Mouse (Mus musculus) CD4-positive, CD25-positive, alpha-beta regulatory T cell, adult 4 months (primary cell): Measurements from ENCODE around the gene Plekha7. TPM values are rescaled to one million over a fixed set of nuclear protein-coding genes. Genes with fewer than 3 reads are reported as not detected.

Experiments used
- ATAC-seq: one replicate; pipeline ENCODE4 v1.8.0; 2017
- polyA plus RNA-seq, 2 experiments: library from polyadenylated mRNA; unstranded; fragments of 100-300 nt; shearing (Covaris generic); gene quantifications; one replicate each; pipeline ENCODE4 v1.2.1; 2017

Plekha7 gene
- polyA plus RNA-seq, 2 experiments from 2014 or later: 4.9 to 17.0 TPM

DNA sequence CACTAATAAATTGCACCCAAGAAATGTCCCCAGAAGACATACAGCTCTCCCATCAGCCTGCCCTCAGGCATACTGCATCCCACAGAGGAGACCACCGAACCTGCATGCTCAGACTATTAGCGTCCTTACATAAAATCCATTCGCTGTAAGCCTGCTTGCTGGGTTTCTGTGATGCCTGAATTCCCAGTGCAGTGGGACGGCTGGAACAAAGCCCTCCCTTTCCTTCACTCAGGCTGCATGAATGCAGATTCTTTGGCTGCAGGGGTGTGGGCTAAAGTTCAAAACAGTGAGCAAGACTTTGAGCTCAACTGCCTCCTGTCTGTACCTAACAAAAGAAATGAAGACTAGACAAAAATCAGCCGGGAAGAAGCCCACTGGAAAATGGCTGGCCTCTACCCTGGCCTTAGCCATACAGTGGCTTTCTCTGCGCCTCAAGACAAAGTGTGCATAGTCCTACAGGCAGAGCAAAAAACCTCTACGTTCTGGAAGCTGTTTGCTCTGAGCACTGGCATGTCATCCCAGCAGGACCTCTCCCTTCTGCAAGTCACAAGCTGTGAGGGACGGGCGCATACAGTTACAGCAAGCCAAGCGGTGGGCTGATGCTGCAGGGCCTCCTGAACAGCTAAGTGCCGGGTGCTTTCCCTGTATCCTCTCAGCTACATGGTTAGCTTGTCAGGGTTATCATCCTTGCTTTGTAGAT, 123.7 kb downstream of the Plekha7 start:
- ATAC-seq: no peak

GRCm38 (mm10) chr7:116182451-116182850, 125.7 kb downstream of the Plekha7 start:
- no peak for ATAC-seq

DNA sequence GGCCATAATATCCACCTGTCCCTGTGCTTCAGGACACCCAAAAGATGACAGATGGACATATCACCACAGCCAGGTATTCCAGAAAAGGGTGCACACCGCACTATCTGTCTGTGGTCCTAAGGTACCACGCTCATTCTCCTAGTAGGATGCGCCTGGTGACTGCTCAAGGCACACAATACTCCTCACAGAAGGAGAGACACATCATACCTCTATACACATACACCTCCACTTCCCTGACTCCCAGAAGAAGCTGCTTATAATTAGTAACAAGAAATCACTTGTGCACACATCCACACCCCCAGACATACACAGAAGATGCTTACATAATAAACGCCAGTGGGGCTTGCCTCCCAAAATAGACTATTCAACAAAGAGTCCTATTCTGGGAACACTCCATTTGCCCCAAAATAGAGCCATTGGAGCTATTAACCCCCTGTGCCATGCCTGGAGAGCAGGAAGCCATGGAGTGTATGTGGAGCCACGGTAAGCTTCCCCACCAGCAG, 126.7 kb downstream of the Plekha7 start:
- ATAC-seq: no peak

DNA sequence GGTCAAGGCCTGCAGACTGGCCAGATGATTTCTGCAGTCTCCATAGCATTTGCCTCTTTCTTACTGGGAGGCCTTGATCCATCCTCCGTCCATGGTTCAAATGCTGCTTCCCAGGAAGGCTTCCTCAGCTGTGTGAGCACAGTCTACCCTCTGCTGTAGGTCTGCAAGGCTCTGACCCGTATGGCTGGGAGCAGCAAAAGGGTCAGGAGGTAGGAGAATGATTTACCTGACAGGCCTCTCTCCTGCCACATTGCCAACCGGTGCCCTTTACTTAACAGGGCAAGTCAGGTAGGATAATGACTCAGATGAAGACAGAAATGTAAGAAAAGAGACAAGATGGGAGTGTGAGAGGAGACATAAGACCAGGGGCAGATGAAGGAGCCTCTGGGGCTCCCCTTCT, 129.3 kb downstream of the Plekha7 start:
- ATAC-seq: no peak

DNA sequence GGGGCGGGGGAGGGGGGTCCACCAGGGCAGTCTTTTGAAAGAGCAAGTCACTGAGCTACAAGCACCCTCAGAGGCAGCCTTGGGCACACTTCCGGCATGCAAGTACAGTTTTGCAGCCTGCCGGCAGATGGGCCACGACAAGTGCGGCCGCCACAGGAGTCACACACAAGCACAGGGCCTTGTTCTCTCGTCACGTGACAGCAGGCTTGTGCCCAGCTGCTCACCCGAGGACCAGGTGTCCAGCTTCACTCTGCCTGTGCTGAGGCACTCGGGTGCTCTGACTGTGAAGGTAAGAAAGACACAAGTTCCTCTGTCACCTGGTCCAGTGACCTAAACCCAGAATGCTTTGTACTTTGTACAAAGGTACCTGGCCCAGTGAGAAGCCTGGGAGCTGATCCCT, 135.4 kb downstream of the Plekha7 start:
- ATAC-seq: no peak

GRCm38 (mm10) chr7:116169426-116169825, 138.8 kb downstream of the Plekha7 start:
- ATAC-seq: no peak

- no peak for ATAC-seq
These were observed 140.0 kb downstream of the Plekha7 start for GRCm38 (mm10) chr7:116168224-116168623.

DNA sequence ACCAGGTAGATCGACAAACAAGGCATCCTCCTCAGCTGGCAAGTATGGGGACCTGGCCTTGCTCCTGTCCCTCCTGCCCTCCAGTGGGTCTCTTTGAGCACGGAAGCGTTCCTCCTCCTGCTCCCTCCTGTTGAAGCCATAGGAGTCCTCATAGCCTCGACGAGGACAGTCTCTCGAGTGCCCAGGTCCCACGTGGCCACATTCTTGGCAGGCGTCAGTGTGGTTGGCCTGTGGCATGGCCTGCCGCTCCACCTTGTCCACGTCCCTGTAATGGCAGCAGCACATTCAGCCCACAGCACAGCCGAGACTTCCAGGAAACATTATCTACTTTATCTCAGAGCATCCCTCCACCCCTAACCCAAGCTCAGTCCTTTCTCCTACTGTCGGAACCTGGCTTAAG, 143.9 kb downstream of the Plekha7 start:
- ATAC-seq: no peak

- peak; percentile 54 for ATAC-seq
These were observed 146.6 kb downstream of the Plekha7 start for GRCm38 (mm10) chr7:116161544-116161943.

- ATAC-seq: no peak
These were observed 151.4 kb downstream of the Plekha7 start for GRCm38 (mm10) chr7:116156894-116157143.

DNA sequence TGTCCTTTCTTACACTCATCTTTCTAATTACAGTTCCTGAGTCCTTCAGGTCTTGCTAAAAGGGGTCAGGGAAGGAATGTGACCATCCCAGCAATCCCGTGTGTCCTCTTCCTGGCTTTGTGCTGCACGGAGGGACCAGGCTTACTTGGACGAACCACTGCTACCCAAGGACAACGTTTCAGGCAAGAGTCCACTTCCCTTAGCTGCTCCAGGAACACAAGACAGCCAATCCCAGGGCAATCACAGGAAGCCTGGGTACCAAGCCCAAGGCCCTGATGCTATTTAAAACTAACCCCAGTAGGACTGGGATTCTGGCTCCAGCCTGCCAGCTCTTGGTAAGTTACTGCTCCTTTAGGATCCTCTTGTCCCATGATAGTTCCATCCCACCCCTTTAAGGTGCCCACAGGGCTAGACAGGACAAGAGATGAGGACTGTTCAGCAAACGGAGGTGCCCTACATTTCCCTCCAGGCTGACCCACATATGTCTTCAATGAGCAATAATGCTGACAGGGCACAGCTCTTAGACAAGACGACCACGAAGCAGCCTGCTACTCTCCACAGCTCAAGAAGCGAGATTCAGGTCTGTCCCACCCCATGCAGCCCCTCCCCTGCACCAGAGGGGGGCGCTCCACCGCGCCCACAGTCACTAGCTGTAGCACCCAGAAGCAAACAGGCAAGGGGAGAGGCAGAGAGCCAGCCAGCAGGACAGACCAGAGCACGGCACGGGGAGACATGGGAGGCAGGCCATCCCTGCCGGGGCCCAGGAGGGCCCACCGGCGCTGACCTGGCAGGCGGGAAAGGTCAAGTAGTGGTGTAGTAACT, 151.9 kb downstream of the Plekha7 start:
- no peak for ATAC-seq

GRCm38 (mm10) chr7:116153781-116154368, 154.3 kb downstream of the Plekha7 start:
- ATAC-seq: no peak

DNA sequence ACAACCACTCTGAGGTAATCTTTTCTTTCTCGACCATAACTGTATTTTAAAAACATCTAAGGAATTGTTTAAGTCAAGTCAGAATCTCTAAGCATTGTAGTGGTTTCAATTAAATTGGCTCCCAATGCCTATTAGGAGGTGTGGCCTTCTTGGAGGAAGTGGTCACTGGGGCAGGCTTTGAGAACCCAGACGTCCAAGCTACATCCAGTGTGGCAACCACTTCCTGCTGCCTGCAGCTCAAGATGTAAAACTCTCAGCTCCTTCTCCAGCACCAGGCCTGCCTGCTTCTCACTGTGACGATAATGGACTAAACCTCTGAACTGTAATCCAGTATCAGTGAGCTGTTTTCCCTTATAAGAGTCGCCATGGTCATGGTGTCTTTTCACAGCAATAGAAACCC, 158.6 kb downstream of the Plekha7 start:
- ATAC-seq: no peak

GRCm38 (mm10) chr7:116147114-116147513, 161.1 kb downstream of the Plekha7 start:
- no peak for ATAC-seq

DNA sequence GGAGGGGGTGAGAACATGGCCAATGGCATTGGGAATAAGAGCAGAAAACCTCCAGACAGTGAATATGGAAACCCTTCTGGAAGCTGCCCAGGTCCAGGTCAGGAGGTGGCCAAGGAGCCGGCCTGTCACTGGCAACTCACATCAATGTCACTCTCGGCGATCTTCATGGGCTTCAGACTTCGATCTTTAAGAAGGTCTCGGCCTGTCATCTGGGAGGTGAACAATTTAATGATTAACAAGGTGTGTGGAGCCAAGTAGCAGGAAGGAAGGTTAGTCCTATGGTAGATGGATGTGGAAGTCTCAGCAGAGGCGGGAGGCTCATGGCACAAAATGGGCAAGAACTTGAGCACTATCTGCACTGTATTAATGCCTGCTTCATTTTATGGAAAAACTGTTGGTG, 163.1 kb downstream of the Plekha7 start:
- ATAC-seq: no peak

GRCm38 (mm10) chr7:116137671-116138070, 170.5 kb downstream of the Plekha7 start:
- no peak for ATAC-seq

GRCm38 (mm10) chr7:116137149-116137548, 171.0 kb downstream of the Plekha7 start:
- no peak for ATAC-seq

DNA sequence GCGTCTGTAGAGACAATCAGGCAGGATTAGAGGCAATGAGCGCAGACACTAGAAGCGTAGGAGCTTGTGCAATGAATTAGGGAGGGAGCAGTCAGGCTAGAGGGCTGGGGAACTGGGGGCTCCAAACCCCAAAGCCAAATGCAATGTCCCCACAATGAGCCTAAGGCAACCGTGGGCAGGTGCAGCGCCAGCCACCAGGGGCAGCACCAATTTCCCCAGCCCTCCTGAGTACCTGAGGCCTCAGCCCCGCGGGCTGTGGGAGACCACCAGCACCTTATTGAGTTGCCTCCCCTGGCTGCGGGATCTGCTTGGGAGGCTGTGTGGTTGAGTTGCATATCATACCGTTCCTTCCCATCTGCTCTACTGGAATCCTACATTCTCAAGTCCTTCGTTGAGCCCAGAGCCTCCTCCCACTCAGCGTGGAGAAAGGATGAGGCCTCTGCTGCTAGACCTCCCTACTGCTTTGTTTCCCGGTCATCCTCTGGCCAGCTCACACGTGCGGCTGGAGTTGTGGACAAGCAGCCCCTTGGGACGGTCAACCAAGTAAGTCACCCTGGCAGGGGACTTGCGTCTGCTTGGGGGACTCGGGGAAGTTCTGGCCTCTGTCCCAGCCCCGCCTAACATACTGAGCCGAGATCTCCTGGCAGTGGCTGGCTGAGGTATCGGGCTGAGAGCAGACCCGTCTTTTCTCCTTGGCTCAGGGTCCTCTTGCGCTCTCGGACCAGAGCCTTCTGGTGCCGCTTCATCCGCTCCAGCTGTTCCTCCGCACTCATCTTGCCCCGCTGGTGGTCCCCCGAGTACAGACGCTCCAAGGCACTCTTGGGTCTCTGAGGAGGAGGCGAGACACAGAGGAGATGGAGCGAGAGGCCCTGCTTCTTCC, 173.5 kb downstream of the Plekha7 start:
- ATAC-seq: no peak

DNA sequence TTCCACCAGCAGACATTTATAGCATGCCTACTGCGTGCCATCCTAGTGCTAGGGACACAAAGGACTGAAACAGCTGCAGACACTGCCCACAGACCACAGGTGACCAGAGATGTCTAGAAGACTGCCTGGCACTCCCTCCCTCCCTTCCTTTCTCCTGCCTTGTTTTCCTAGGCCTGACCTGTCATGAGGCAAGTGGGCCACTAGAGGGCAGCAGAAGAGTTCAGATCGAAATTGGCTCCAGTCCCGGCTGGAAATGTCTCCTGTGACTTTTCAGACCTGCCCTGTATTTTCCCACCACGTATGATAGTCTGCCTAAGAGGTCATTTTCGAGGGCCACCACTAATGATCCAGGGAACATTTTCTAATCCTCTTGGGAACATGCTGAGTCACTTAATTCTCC, 176.1 kb downstream of the Plekha7 start:
- no peak for ATAC-seq

- ATAC-seq: no peak
These were observed 176.8 kb downstream of the Plekha7 start for GRCm38 (mm10) chr7:116131390-116131789.

DNA sequence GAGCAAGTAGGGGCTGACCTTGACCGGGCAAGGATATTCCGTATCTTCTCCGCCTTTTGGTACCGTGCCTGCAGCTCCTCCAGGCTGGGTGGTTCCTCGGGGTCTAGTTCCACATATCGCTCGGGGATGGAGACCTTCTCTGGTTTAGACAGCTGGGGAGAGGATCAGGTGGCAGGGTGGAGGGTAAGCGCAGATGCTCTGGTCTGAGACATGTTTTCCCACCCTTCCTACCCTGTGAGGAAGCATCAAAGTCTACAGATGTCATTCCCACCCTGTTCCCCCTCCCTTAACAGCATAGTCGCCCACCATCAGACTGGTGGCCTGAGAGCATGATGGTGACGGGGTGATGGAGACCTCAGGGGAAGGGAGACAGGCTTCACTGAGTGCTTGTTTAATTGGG, 178.8 kb downstream of the Plekha7 start:
- no peak for ATAC-seq

DNA sequence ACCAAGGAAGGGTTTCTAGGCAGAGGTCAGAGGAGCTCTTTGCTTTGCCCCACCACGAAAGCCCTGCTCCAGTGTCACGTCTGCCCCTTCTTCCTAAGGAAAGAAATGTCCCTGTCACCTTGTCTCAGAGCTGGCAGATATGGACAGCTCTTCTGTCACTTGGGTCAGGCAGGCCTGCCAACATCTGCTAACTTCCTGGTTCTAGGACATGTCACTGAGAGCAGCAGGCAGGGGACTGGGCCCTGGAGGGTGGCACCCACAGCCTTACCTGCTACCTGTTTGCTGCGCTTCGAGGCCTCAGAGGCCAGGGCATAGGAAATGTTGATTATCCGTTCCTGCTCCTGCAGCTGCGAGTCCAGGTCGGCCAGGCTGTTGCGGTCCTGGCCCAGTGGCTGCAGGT, 179.9 kb downstream of the Plekha7 start:
- ATAC-seq: no peak

- ATAC-seq: no peak
These were observed 181.1 kb downstream of the Plekha7 start for GRCm38 (mm10) chr7:116127052-116127451.
